Mouse (Mus musculus) CH12.LX (cell line): ENCODE results near the gene Sac3d1. TPM values are rescaled to one million over a fixed set of nuclear protein-coding genes. Genes with fewer than 3 reads are reported as not detected.

Experiments used
- DNase-seq: peaks from one replicate; pipeline ENCODE4 v3.0.0-alpha.2; 2013; ENCODE audit errors: extremely low read depth
- H3K27ac ChIP-seq: 2 replicates; pipeline ENCODE4 v1.5.1; 2012; ENCODE audit warnings: low read depth, mild to moderate bottlenecking, control low read depth, moderate library complexity; ENCODE audit not compliant: insufficient read depth
- H3K27me3 ChIP-seq: replicated peaks from 2 replicates; pipeline ENCODE3; 2012; ENCODE audit warnings: inconsistent platforms
- H3K36me3 ChIP-seq, 2 experiments: replicated peaks in 1 of 2; 2 replicates each; pipeline versions ENCODE3 to v1.6.1; 2012; ENCODE audit warnings: inconsistent platforms in 1 of 2, low read length in 1 of 2, mild to moderate bottlenecking in 1 of 2, mixed read lengths in 1 of 2, moderate library complexity in 1 of 2; ENCODE audit not compliant: control insufficient read depth in 1 of 2, insufficient read depth in 1 of 2
- H3K4me1 ChIP-seq, 2 experiments: 2 replicates each; pipeline ENCODE4 v1.6.1; 2012; ENCODE audit warnings: inconsistent platforms in 1 of 2, moderate library complexity in 1 of 2; ENCODE audit not compliant: insufficient read depth in 2 of 2, control insufficient read depth in 1 of 2
- H3K4me2 ChIP-seq: 2 replicates; pipeline ENCODE4 v1.6.1; 2012; ENCODE audit warnings: low read depth, mild to moderate bottlenecking, control low read depth; ENCODE audit not compliant: poor library complexity, insufficient read depth, severe bottlenecking
- H3K4me3 ChIP-seq, 3 experiments: fragments of 150-350 bp in 1 of 3; sonication (generic) in 1 of 3; replicated peaks in 1 of 3; 2 replicates each; pipeline versions ENCODE3 to v1.5.1; 2011 to 2012; ENCODE audit warnings: low read depth in 2 of 3, low read length in 2 of 3, mild to moderate bottlenecking in 2 of 3, moderate library complexity in 2 of 3, control low read depth in 1 of 3, improper control_type of control experiment in 1 of 3, inconsistent platforms in 1 of 3, mixed read lengths in 1 of 3; ENCODE audit not compliant: poor library complexity in 1 of 3
- H3K79me2 ChIP-seq: replicated peaks from 2 replicates; pipeline ENCODE4 v1.6.1; 2012; ENCODE audit warnings: mild to moderate bottlenecking, moderate library complexity; ENCODE audit not compliant: control insufficient read depth, poor library complexity, insufficient read depth, severe bottlenecking; ENCODE audit errors: extremely low read depth
- H3K9ac ChIP-seq: 2 replicates; pipeline ENCODE4 v1.6.1; 2012; ENCODE audit warnings: low read depth, mild to moderate bottlenecking, control low read depth, moderate library complexity; ENCODE audit not compliant: insufficient read depth
- H3K9me3 ChIP-seq: replicated peaks from 2 replicates; pipeline ENCODE3; 2012; ENCODE audit warnings: low read length, inconsistent platforms, mixed read lengths
- BHLHE40 ChIP-seq: IDR thresholded peaks from 2 replicates; pipeline ENCODE4 v1.6.1; 2011; ENCODE audit warnings: mild to moderate bottlenecking, low read depth, low read length, improper control_type of control experiment
- CTCF ChIP-seq, 2 experiments: IDR thresholded peaks in 1 of 2; conservative IDR thresholded peaks in 1 of 2; 2 replicates each; pipeline ENCODE4 v1.5.1; 2011 to 2012; ENCODE audit warnings: low read depth in 2 of 2, low read length in 2 of 2, improper control_type of control experiment in 1 of 2, inconsistent platforms in 1 of 2, mild to moderate bottlenecking in 1 of 2, moderate library complexity in 1 of 2
- E2F4 ChIP-seq: IDR thresholded peaks from 2 replicates; pipeline ENCODE4 v1.6.1; 2011; ENCODE audit warnings: low read depth, low read length, improper control_type of control experiment; ENCODE audit not compliant: insufficient replicate concordance
- ELF1 ChIP-seq: IDR thresholded peaks from 2 replicates; pipeline ENCODE4 v1.6.1; 2014; ENCODE audit warnings: low read depth, mild to moderate bottlenecking, inconsistent platforms, low read length, improper control_type of control experiment
- EP300 ChIP-seq: IDR thresholded peaks from 2 replicates; pipeline ENCODE4 v1.6.1; 2011; ENCODE audit warnings: low read length, improper control_type of control experiment
- GABPA ChIP-seq: IDR thresholded peaks from 2 replicates; pipeline ENCODE4 v1.6.1; 2012; ENCODE audit warnings: low read depth, low read length, improper control_type of control experiment, inconsistent platforms; ENCODE audit not compliant: insufficient replicate concordance
- HCFC1 ChIP-seq: IDR thresholded peaks from 2 replicates; pipeline ENCODE4 v1.6.1; 2012; ENCODE audit warnings: low read depth, mild to moderate bottlenecking, inconsistent platforms, low read length, improper control_type of control experiment
- IRF4 ChIP-seq: IDR thresholded peaks from 2 replicates; pipeline ENCODE4 v1.6.1; 2014; ENCODE audit warnings: low read depth, mild to moderate bottlenecking, inconsistent platforms, low read length, improper control_type of control experiment
- JUN ChIP-seq: IDR thresholded peaks from 2 replicates; pipeline ENCODE4 v1.6.1; 2011; ENCODE audit warnings: low read depth, mild to moderate bottlenecking, low read length, improper control_type of control experiment, moderate library complexity; ENCODE audit not compliant: insufficient read depth
- KAT2A ChIP-seq: IDR thresholded peaks from 2 replicates; pipeline ENCODE4 v1.6.1; 2012; ENCODE audit warnings: low read length, improper control_type of control experiment, inconsistent platforms; ENCODE audit not compliant: insufficient replicate concordance
- MAFK ChIP-seq: IDR thresholded peaks from 2 replicates; pipeline ENCODE4 v1.6.1; 2011; ENCODE audit warnings: low read length, improper control_type of control experiment; ENCODE audit not compliant: insufficient replicate concordance
- MAX ChIP-seq: IDR thresholded peaks from 2 replicates; pipeline ENCODE4 v1.6.1; 2011; ENCODE audit warnings: low read length, improper control_type of control experiment
- MAZ ChIP-seq: IDR thresholded peaks from 2 replicates; pipeline ENCODE4 v1.6.1; 2012; ENCODE audit warnings: low read depth, mild to moderate bottlenecking, inconsistent platforms, low read length, improper control_type of control experiment, moderate library complexity
- MEF2A ChIP-seq: IDR thresholded peaks from 2 replicates; pipeline ENCODE4 v1.6.1; 2014; ENCODE audit warnings: low read depth, mild to moderate bottlenecking, inconsistent platforms, low read length, improper control_type of control experiment, borderline replicate concordance
- MXI1 ChIP-seq: IDR thresholded peaks from 2 replicates; pipeline ENCODE4 v1.6.1; 2011; ENCODE audit warnings: mild to moderate bottlenecking, low read depth, low read length, improper control_type of control experiment
- NRF1 ChIP-seq: IDR thresholded peaks from 2 replicates; pipeline ENCODE4 v1.6.1; 2014; ENCODE audit warnings: low read depth, mild to moderate bottlenecking, inconsistent platforms, low read length, improper control_type of control experiment, moderate library complexity
- PAX5 ChIP-seq: IDR thresholded peaks from 2 replicates; pipeline ENCODE4 v1.6.1; 2012; ENCODE audit warnings: low read length, inconsistent platforms, mixed read lengths
- POLR2A ChIP-seq: IDR thresholded peaks from 2 replicates; pipeline ENCODE4 v1.6.1; 2011; ENCODE audit warnings: low read depth, mild to moderate bottlenecking, improper control_type of control experiment, low read length
- POLR2AphosphoS2 ChIP-seq: IDR thresholded peaks from 2 replicates; pipeline ENCODE4 v1.6.1; 2011; ENCODE audit warnings: low read depth, low read length, improper control_type of control experiment
- SIN3A ChIP-seq: IDR thresholded peaks from 2 replicates; pipeline ENCODE4 v1.6.1; 2012; ENCODE audit warnings: low read length, improper control_type of control experiment, inconsistent platforms
- SMC3 ChIP-seq: IDR thresholded peaks from 2 replicates; pipeline ENCODE4 v1.6.1; 2011; ENCODE audit warnings: low read depth, low read length, improper control_type of control experiment
- UBTF ChIP-seq: IDR thresholded peaks from 2 replicates; pipeline ENCODE4 v1.6.1; 2012; ENCODE audit warnings: low read depth, mild to moderate bottlenecking, inconsistent platforms, low read length, improper control_type of control experiment, moderate library complexity
- ZNF384 ChIP-seq: IDR thresholded peaks from 2 replicates; pipeline ENCODE4 v1.6.1; 2012; ENCODE audit warnings: low read depth, low read length, improper control_type of control experiment, inconsistent platforms
- dilution Hi-C: fragments of 300-500 bp; cut with MboI; formaldehyde crosslinking; loops from 2 replicates; pipeline ENCODE4 v1.14.3; 2020; ENCODE audit warnings: low sequenced_read_pairs; ENCODE audit not compliant: extremely low pct_unique_long_range_greater_than_20kb, extremely low pct_ligation_motif_present
- in situ Hi-C: fragments of 300-500 bp; cut with MboI; formaldehyde crosslinking; loops from 3 replicates; pipeline ENCODE4 v1.14.3; 2019; ENCODE audit warnings: low sequenced_read_pairs, low pct_ligation_motif_present, low pct_unique_long_range_greater_than_20kb, mixed read lengths
- polyA plus RNA-seq: library from polyadenylated mRNA; unstranded; fragments of >175 nt; gene quantifications from 2 replicates; pipeline ENCODE4 v1.2.1, GENCODE M21; 2012; ENCODE audit warnings: low read depth; ENCODE audit not compliant: insufficient read length
- total RNA-seq, 2 experiments: library from RNA; depleted of rRNA; stranded (reverse); fragments of 300-350 nt in 1 of 2; fragments of >200 nt in 1 of 2; gene quantifications; 2 replicates each; pipeline ENCODE4 v1.2.3; 2012 to 2014

Sac3d1 gene
- total and polyA plus RNA-seq, 3 experiments, result 27.0 to 31.9 (median 29.8) TPM

DNA sequence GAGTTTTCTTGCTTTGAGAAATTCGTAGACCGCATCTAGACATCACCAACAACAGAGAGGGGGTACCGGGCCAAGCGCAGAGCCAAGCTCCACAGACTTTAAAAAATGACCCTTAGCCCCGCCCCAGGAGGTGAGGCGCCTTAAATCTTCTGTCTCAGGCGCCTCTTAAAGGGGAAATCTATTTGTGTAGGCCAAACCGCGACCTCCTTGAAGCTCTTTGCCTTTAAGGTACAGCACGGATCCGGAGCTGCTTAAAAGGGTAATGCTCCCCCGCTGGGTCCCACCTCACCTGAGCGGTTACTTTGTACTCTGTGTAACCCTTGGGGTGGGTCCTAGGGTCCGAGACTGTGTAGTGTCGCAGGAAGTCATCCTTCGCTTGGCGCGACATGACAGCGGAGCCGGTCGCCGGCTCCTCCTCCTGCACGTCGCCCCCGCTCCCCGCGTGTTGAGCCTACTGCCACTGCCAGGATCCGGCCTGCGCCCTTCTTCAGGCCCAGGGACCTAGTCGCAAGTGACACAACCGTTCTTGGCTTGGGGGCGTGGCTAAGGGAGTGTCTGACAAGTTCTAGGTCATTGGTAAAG, 9.4 kb upstream of the Sac3d1 start, which contains the start of gene Snx15 (continued):
- TF ChIP-seq ZNF384 (no peak), MEF2A (0 out of 2 replicates have a peak, but pooled peaks have one; percentile 8), NRF1 (no peak; the same call in 1 of the 2 replicates), MAFK (no peak), SIN3A (peak; percentile 100), MAZ (peak; percentile 73), EP300 (no peak), JUN (no peak), KAT2A (no peak), POLR2A (peak; percentile 80), UBTF (peak; percentile 86; the same call in 1 of the 2 replicates), CTCF (conservative IDR thresholded peaks at IDR 0.05 in 1 of 2, IDR thresholded peaks at IDR 0.05 in 1 of 2; ENCODE audit: low read depth in 2 of 2, low read length in 2 of 2) (no peak), HCFC1 (peak; percentile 73), GABPA (no peak), PAX5 (no peak), ELF1 (no peak; the same call in 1 of the 2 replicates), E2F4 (no peak; the same call in 1 of the 2 replicates), MAX (peak; percentile 75), SMC3 (no peak), MXI1 (peak; percentile 74; the same call in 1 of the 2 replicates)

GRCm38 (mm10) chr19:6126789-6127580, 8.5 kb upstream of the Sac3d1 start:
- Histone ChIP-seq H3K79me2 (no peaks in the 10 kb centered on the region), H3K4me2 (peak overlapping the region; percentile 71), H3K27ac (no peak overlapping the region), H3K9me3 (no peaks in the 10 kb centered on the region), H3K9ac (peak overlapping the region; percentile 58)
- DNase-seq, result no peak
- TF ChIP-seq BHLHE40, result peak; percentile 19; the same call in 1 of the 2 replicates
- no peak for TF ChIP-seq POLR2AphosphoS2
- TF ChIP-seq IRF4, result no peak
- TF ChIP-seq, all 38 proteins: peak for 1
- in situ Hi-C loops, result loop anchor here (10.0 kb wide), 1 partner anchor 162 kb away; the partner anchor contains the start of gene Pola2
- H3K36me3 ChIP-seq, result peaks cover 0 to 14% of the 10 kb centered on the region in 2 experiments
- no peaks in the 10 kb centered on the region for H3K27me3 ChIP-seq
- dilution Hi-C loops, result no loop called here
- H3K4me3 ChIP-seq, result peak overlapping the region; percentile 30 to 56 (median 55)
- peaks cover 2 to 9% of the 10 kb centered on the region in 2 experiments; a peak in 3 of 4 replicates for H3K4me1 ChIP-seq
